Mouse (Mus musculus): ENCODE results near the gene Plch2.

- TF ChIP-seq CTCF (IDR thresholded peaks at IDR 0.05) (no peak), EP300 (IDR thresholded peaks at IDR 0.05) (no peak)
Observed at GRCm38 (mm10) chr4:154960690-154961225, 95.8 kb downstream of the Plch2 start, which contains the start of gene Hes5.

Measured in lung, postnatal 0 days (tissue).